29 mouse cellular contexts compared by ENCODE assay signal in genomic region chr5:119385506-119385905, GRCm38 (mm10).
DNase-seq lines count a peak whose midpoint lies in the region; TF ChIP-seq lines count a peak whose summit lies in the region.
"Had no signal": no experiment of that assay in that cellular context is flagged by ENCODE, and none has a peak within 500 bp of the region (broad histone marks: within the 10 kb centered on the region; RNA-seq: fewer than 3 reads in every experiment).

No protein-coding gene starts in this region.

- peak; percentile 31 for DNase-seq in liver, adult 2 months (ENCODE audit: extremely low read depth, low read depth, low spot score)
- DNase-seq in liver: no peak
- DNase-seq in ES-E14 (ENCODE audit: low read depth, low spot score): peak; percentile 21
- peak; percentile 41 for DNase-seq in adrenal gland, postnatal 25 days
- no peak for DNase-seq in urinary bladder, postnatal 4 days (ENCODE audit: low spot score in 2 of 2)
- DNase-seq in right cerebral cortex, adult 18-20 months: no peak
- no peak for DNase-seq in thymus, postnatal 36 days
- DNase-seq: cerebellum, adult 8-10 months; gastrocnemius, postnatal 25 days; heart, adult 11 months; heart, postnatal 36 days; kidney, postnatal 14 days; layer of hippocampus, adult 9-11 months; thymus, adult 2 months; thymus, postnatal 4 days had no signal

- TF ChIP-seq POLR2A in liver, adult 2 months (IDR thresholded peaks at IDR 0.05; ENCODE audit: extremely low read depth, insufficient read depth, low read length): no peak

- peaks cover 5% of the 10 kb centered on the region for H3K9me3 ChIP-seq in E14TG2a.4 (ENCODE audit: low read length)
- no peaks in the 10 kb centered on the region for H3K9me3 ChIP-seq in ES-E14 (ENCODE audit: control insufficient read depth, insufficient read depth, low read depth, low read length)
- H3K9me3 ChIP-seq: embryonic facial prominence, embryonic 13.5 days; forebrain, embryonic 10.5 days; forebrain, embryonic 15.5 days; heart, embryonic 10.5 days; liver, embryonic 15.5 days; midbrain, embryonic 13.5 days; neural tube, embryonic 13.5 days had no signal

- no peaks in the 10 kb centered on the region for H3K36me3 ChIP-seq in liver, adult 2 months (ENCODE audit: control insufficient read depth, insufficient read depth, low read length)
- H3K36me3 ChIP-seq in E14TG2a.4 (ENCODE audit: insufficient read depth, low read length) (no peaks in the 10 kb centered on the region), ES-E14 (ENCODE audit: control insufficient read depth, insufficient read depth, low read length, poor library complexity, severe bottlenecking) (no peaks in the 10 kb centered on the region)
- H3K36me3 ChIP-seq: embryonic facial prominence, embryonic 13.5 days; forebrain, embryonic 10.5 days; forebrain, embryonic 15.5 days; G1E; heart, embryonic 10.5 days; hindbrain, embryonic 12.5 days; limb, embryonic 10.5 days; limb, embryonic 15.5 days; liver, embryonic 15.5 days; midbrain, embryonic 13.5 days; neural tube, embryonic 13.5 days had no signal

- H3K79me2 ChIP-seq in liver, adult 2 months (ENCODE audit: control insufficient read depth, insufficient read depth, low read length): no peaks in the 10 kb centered on the region

- no peak for TF ChIP-seq CTCF in liver, adult 2 months (IDR thresholded peaks at IDR 0.05; ENCODE audit: low read depth, low read length)
- TF ChIP-seq CTCF in E14TG2a.4 (conservative IDR thresholded peaks at IDR 0.05; ENCODE audit: low read length): no peak

- H3K4me3 ChIP-seq in liver, adult 2 months (ENCODE audit: insufficient read depth, low read depth, low read length): no peak overlapping the region
- 0 out of 2 replicates have a peak overlapping the region, but pooled peaks have one; percentile 26 for H3K4me3 ChIP-seq in E14TG2a.4 (replicated peaks; ENCODE audit: low read length)
- H3K4me3 ChIP-seq in ES-E14 (ENCODE audit: insufficient read depth in 1 of 2, low read depth in 1 of 2, low read length in 2 of 2, poor library complexity in 1 of 2, severe bottlenecking in 1 of 2): no peak overlapping the region
- H3K4me3 ChIP-seq: embryonic facial prominence, embryonic 13.5 days; forebrain, embryonic 10.5 days; forebrain, embryonic 15.5 days; heart, embryonic 10.5 days; hindbrain, embryonic 12.5 days; limb, embryonic 10.5 days; limb, embryonic 15.5 days; liver, embryonic 15.5 days; midbrain, embryonic 13.5 days; neural tube, embryonic 13.5 days had no signal

- no peak overlapping the region for H3K9ac ChIP-seq in liver, adult 2 months (ENCODE audit: low read depth, low read length)
- no peak overlapping the region for H3K9ac ChIP-seq in ES-E14 (ENCODE audit: insufficient read depth, low read depth, low read length, poor library complexity, severe bottlenecking)
- H3K9ac ChIP-seq: embryonic facial prominence, embryonic 13.5 days; forebrain, embryonic 15.5 days; hindbrain, embryonic 12.5 days; limb, embryonic 15.5 days; liver, embryonic 15.5 days; midbrain, embryonic 13.5 days; neural tube, embryonic 13.5 days had no signal

- WGBS in liver, adult 2 months: 89% methylated on average over 10 of the region's 10 CpGs

- no peaks in the 10 kb centered on the region for H3K27me3 ChIP-seq in liver, adult 2 months (ENCODE audit: control insufficient read depth, insufficient read depth, low read length)
- H3K27me3 ChIP-seq in E14TG2a.4 (ENCODE audit: insufficient read depth, low read length): no peaks in the 10 kb centered on the region
- H3K27me3 ChIP-seq: embryonic facial prominence, embryonic 13.5 days; forebrain, embryonic 15.5 days; liver, embryonic 15.5 days; midbrain, embryonic 13.5 days; neural tube, embryonic 13.5 days had no signal

- no peak overlapping the region for H3K27ac ChIP-seq in liver, adult 2 months (replicated peaks; ENCODE audit: insufficient read depth, low read depth, low read length)
- no peak overlapping the region for H3K27ac ChIP-seq in ES-E14 (ENCODE audit: insufficient read depth, low read depth, low read length, poor library complexity, severe bottlenecking)
- H3K27ac ChIP-seq: embryonic facial prominence, embryonic 13.5 days; forebrain, embryonic 10.5 days; forebrain, embryonic 15.5 days; heart, embryonic 10.5 days; hindbrain, embryonic 12.5 days; hindbrain, postnatal 0 days; limb, embryonic 10.5 days; limb, embryonic 15.5 days; liver, embryonic 15.5 days; macrophage; midbrain, embryonic 13.5 days; neural tube, embryonic 13.5 days had no signal

- no peaks in the 10 kb centered on the region for H3K4me1 ChIP-seq in liver, adult 2 months (ENCODE audit: control insufficient read depth, insufficient read depth, low read length)
- H3K4me1 ChIP-seq in E14TG2a.4 (replicated peaks; ENCODE audit: low read depth, low read length) (peaks cover 22% of the 10 kb centered on the region), ES-E14 (ENCODE audit: control insufficient read depth in 2 of 2, insufficient read depth in 2 of 2, low read length in 2 of 2, poor library complexity in 1 of 2) (peaks cover 3 to 13% of the 10 kb centered on the region in 2 experiments; a peak in 3 of 4 replicates)
- H3K4me1 ChIP-seq: hindbrain, embryonic 12.5 days; liver, embryonic 15.5 days; neural tube, embryonic 13.5 days had no signal

- in situ Hi-C loops in ES-E14 (cut with MboI; ENCODE audit: low sequenced_read_pairs in 2 of 2, unreplicated experiment in 2 of 2): no loop called here

TF ChIP-seq in ES-E14, 5 proteins besides CTCF, POLR2A, EP300 and RAD21:
- TF ChIP-seq HCFC1 (IDR thresholded peaks at IDR 0.05; ENCODE audit: borderline replicate concordance, insufficient read depth, low read length): no peak
- no peak for TF ChIP-seq ZC3H11A (IDR thresholded peaks at IDR 0.05; ENCODE audit: borderline replicate concordance, low read depth, low read length)
- TF ChIP-seq MAFK (IDR thresholded peaks at IDR 0.05; ENCODE audit: insufficient read depth, low read depth, low read length): no peak
- TF ChIP-seq CHD2 (IDR thresholded peaks at IDR 0.05; ENCODE audit: low read depth, low read length): no peak
- no peak for TF ChIP-seq ZNF384 (IDR thresholded peaks at IDR 0.05; ENCODE audit: low read depth, low read length)

Comparison
In these comparisons a context has a peak if more than half of its experiments do, and no peak if none do; other contexts are left out.
1. DNase-seq: peak in liver, adult 2 months (single experiment), ES-E14 (single experiment) and adrenal gland, postnatal 25 days (single experiment); none in liver (single experiment), urinary bladder, postnatal 4 days (0 of 2), right cerebral cortex, adult 18-20 months (single experiment) and thymus, postnatal 36 days (0 of 2).